Mouse (Mus musculus): Measurements from ENCODE around the gene Cpne5. TPM values are rescaled to one million over a fixed set of nuclear protein-coding genes. Genes with fewer than 3 reads are reported as not detected.
"Not testable (repeated sequence)": the region's sequence is repeated elsewhere in the genome, so short reads cannot be mapped to it uniquely, and the experiment has no call there.

Gene Cpne5
- total RNA-seq, 2 experiments from 2014 or later = not detected

- peak within 1 kb of the TSS; percentile 97 for H3K27ac ChIP-seq
- H3K4me3 ChIP-seq = peak within 1 kb of the TSS; percentile 90
- no peak for TF ChIP-seq CTCF (IDR thresholded peaks at IDR 0.05)
- peak; percentile 88 for DNase-seq
- intact Hi-C loops (cut with DNase I) = loop anchor here (5.0 kb wide), 1 partner anchor 248 kb away; no protein-coding TSS in a partner anchor
Observed at GRCm38 (mm10) chr17:29263840-29264633, 26.1 kb upstream of the Cpne5 start, which contains the start of gene Ppil1. Gene Ppil1, minus strand, starts transcription at chr17:29264186.

DNA sequence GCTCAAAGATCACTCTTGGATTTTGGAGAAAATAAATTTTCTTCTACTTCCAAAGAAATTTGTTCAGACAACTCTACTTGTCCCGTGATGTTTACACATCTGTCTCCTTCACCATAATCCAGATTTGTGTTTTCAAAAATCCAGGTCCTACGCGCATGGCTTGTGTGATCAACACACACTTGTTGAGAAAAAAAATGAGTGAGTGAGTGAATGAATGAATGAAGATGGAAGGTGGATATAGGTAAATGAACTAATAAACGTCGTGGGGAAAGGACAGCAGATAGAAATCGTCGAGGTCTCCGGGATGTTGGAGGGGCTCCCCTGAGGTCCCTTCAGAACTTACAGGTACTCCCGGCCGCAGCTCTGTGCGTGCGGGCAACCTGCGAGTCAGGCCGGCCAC is 25.4 kb upstream of the Cpne5 start:
- no peak for DNase-seq
- H3K4me3 ChIP-seq = peak overlapping the region; percentile 90
- intact Hi-C loops (cut with DNase I) = loop anchor here (5.0 kb wide), 1 partner anchor 249 kb away; no protein-coding TSS in a partner anchor
- peak overlapping the region; percentile 97 for H3K27ac ChIP-seq
- TF ChIP-seq CTCF (IDR thresholded peaks at IDR 0.05) = no peak

DNA sequence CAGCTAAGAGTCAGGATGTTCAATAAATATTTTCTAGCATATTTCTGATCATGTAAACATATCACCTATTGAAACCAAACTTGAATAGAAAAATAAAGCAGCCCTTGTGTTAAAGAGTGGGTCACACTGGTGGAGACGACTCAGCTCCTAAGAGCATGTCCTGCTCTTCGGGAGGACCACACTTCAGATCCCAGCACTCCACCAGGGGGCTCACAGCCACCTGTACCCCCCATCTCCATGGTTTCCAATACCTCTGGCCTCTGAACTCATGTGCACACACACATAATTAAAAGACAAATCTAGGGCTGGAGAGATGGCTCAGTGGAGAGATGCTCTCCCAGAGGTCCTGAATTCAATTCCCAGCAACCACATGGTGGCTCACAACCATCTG is 24.3 kb upstream of the Cpne5 start:
- no peak for DNase-seq
- Histone ChIP-seq H3K27ac (no peak overlapping the region), H3K4me3 (no peak overlapping the region)
- TF ChIP-seq CTCF (IDR thresholded peaks at IDR 0.05) = no peak
- intact Hi-C loops (cut with DNase I) = loop anchor here (5.0 kb wide), 1 partner anchor 250 kb away; no protein-coding TSS in a partner anchor

GRCm38 (mm10) chr17:29261603-29262258 is 23.8 kb upstream of the Cpne5 start:
- TF ChIP-seq CTCF (IDR thresholded peaks at IDR 0.05) = no peak
- intact Hi-C loops (cut with DNase I) = loop anchor here (5.0 kb wide), 1 partner anchor 251 kb away; no protein-coding TSS in a partner anchor
- no peak for DNase-seq
- H3K27ac ChIP-seq = no peak overlapping the region
- no peak overlapping the region for H3K4me3 ChIP-seq

DNA sequence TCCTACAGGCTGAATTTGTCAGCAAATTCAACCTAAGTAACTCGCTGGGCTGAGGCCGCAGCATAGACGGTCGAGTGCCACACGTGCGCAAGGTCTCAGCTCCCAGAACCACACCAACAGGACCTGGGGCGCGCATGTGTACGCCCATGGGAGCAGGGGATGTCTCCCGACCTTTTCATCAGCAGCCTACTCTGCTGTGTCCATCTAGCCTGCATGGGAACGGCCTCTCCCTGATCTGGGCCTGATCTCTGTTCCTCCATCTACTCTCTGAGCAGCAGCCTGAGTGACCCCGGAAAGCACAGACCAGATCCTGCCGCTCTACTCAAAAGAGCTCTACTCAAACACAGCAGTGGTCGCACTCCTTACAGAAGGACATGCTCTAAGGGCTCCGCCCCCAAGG is 22.5 kb upstream of the Cpne5 start:
- Histone ChIP-seq H3K4me3 (no peak overlapping the region), H3K27ac (no peak overlapping the region)
- intact Hi-C loops (cut with DNase I) = loop anchor here (5.0 kb wide), 1 partner anchor 252 kb away; no protein-coding TSS in a partner anchor
- TF ChIP-seq CTCF (IDR thresholded peaks at IDR 0.05) = no peak
- peak; percentile 23 for DNase-seq

DNA sequence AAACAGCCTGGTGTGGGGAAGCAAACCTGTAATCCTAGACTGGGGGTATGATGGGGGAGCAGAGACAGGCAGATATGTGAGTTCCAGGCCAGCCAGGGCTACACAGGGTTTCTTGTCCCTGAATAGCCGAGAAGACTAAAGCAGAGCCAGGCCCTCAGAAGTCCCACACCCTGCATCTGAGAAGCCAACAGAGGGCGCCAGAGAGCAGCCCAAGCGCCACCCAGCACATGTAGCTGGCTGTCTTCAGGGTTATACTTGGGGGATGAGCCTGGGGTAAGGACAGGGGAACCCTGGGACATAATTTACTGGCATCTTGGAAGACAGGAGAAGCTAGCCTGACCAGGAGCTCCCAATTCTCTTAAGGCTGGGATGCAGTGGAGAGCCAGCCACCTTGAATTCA is 21.5 kb upstream of the Cpne5 start:
- intact Hi-C loops (cut with DNase I) = no loop called here
- peak; percentile 85 for DNase-seq
- peak; percentile 94 for TF ChIP-seq CTCF (IDR thresholded peaks at IDR 0.05)
- Histone ChIP-seq H3K4me3 (no peak overlapping the region), H3K27ac (no peak overlapping the region; the same call in 1 of the 2 replicates)

DNA sequence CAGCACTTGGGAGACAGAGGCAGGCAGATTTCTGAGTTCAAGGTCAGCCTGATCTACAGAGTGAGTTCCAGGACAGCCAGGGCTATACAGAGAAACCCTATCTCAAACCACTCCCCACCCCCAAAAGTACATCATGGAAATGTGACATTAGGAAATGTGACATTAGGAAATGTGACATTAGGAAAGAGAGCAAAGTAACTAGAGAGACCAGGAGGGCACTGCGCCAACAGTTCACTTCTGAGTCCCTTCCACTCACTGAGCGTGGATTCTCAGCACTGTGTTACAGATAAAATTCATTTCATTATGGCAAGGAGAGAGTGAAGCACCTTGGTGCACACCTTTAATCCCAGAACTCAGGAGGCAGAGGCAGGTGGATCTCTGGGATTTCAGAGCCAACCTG is 21.0 kb upstream of the Cpne5 start:
- Histone ChIP-seq H3K27ac (no peak overlapping the region), H3K4me3 (no peak overlapping the region)
- TF ChIP-seq CTCF (IDR thresholded peaks at IDR 0.05) = no peak
- intact Hi-C loops (cut with DNase I) = no loop called here
- DNase-seq = no peak

- intact Hi-C loops (cut with DNase I) = no loop called here
- H3K27ac ChIP-seq = no peak overlapping the region
Observed at GRCm38 (mm10) chr17:29258025-29258558, 20.1 kb upstream of the Cpne5 start.

DNA sequence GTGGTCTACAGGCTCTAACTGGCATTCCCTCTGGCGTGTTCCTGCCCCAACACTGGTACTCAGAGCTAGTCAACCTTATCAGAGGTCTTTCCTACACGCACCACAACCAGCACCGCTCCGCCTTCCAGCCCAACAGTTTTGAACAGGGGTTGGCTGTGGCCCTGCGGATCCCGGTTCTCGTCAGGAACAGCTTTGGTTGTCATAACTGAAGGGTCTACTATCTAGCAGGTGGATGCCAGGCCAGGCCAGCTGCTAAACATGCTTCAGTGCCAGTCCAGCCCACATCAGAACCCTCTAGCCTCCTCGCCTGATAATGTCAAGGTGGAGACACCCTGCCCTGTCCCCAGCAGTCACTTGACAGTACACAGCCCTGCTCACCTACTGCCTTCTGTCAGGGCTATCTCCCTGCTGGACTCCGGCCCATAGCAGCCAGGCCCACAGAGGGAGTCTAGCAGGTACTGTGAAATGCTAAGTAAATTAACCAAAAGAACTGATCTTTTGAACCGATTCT is 19.1 kb upstream of the Cpne5 start:
- H3K4me3 ChIP-seq = no peak overlapping the region
- no peak for TF ChIP-seq CTCF (IDR thresholded peaks at IDR 0.05)
- no peak overlapping the region for H3K27ac ChIP-seq
- intact Hi-C loops (cut with DNase I) = no loop called here
- DNase-seq = no peak

More at GRCm38 (mm10) chr17:29258025-29258558, 20.1 kb upstream of the Cpne5 start:
- no peak overlapping the region for H3K4me3 ChIP-seq
- no peak for TF ChIP-seq CTCF (IDR thresholded peaks at IDR 0.05)
- no peak for DNase-seq

- no peak for DNase-seq
- no peak for TF ChIP-seq CTCF (IDR thresholded peaks at IDR 0.05)
- H3K27ac ChIP-seq = no peak overlapping the region
- no peak overlapping the region for H3K4me3 ChIP-seq
- intact Hi-C loops (cut with DNase I) = no loop called here
Observed at GRCm38 (mm10) chr17:29256507-29256906, 18.5 kb upstream of the Cpne5 start.

DNA sequence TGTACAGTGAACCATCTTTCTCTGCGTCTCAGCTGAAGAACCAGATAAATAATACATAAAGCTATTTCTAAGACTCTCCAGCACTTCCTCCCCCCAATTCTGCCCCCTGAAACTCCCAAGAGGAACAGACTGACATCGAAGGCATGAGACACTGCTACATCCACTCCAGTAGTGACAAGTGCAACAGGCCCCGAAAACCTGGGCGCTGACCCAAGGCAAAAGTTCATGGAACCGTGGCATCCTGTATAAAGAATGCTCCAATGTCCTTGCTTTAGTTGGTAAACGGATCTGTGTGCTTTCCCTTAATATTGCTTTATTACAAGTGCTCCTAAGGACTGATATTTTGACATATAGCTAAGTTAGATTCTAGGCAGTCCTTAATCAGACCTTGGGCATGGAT is 16.8 kb upstream of the Cpne5 start:
- H3K27ac ChIP-seq; intact Hi-C loops (cut with DNase I); H3K4me3 ChIP-seq; DNase-seq: not testable (repeated sequence)

DNA sequence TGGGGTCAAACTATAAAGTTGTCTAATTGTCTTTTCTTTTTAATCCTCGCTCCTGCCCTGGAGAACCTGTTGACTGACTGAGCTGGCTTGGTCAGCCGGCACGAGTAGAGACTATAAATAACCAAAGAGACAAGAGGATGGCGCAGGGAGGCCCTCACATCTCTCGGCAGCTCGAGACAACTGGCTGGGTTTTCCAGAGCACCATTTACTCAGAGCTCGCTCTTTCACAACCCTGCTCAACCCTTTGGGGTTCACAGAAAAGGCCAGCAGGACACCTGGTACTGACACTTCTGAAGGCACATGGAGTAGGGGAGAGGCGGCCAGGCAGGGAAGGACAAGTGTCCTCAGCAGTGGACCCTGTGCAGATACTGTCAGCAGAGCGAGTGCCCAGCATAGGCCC is 15.7 kb upstream of the Cpne5 start:
- no peak for DNase-seq
- TF ChIP-seq CTCF (IDR thresholded peaks at IDR 0.05) = no peak
- intact Hi-C loops (cut with DNase I) = no loop called here
- Histone ChIP-seq H3K4me3 (no peak overlapping the region), H3K27ac (peak overlapping the region; percentile 60)

GRCm38 (mm10) chr17:29253236-29253635 is 15.3 kb upstream of the Cpne5 start:
- Histone ChIP-seq H3K27ac (peak overlapping the region; percentile 60), H3K4me3 (no peak overlapping the region)
- TF ChIP-seq CTCF (IDR thresholded peaks at IDR 0.05) = no peak
- intact Hi-C loops (cut with DNase I) = no loop called here
- no peak for DNase-seq
